Mouse (Mus musculus): ENCODE measurements at regions not wholly inside any gene's neighbourhood (a gene's known extent, or its start where the extent isn't known, plus 50 kb on each side); places are given as distances from the start of the nearest gene placed in this dataset.

DNA sequence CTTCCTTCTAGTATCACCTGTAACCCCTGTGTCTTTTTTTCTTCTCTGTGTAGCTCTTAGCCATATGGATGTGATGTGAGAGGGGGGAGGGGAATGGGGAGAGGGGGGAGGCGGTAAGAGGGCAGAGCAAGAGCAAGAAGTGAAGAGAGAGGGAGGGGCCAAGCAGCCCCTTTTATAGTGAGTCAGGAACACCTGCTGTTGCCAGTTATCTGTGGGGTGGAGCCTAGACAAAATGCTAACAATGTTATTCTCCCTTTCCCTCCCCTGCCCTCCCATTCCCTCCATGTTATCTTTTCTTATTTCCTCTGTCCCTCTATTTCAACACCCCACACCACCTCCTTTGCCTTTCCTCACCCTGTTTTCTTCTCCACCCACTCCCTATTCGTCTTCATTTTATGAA lies 387.6 kb upstream of the Prkcq start:
- Histone ChIP-seq H3K4me1 (ENCODE audit: control insufficient read depth, insufficient read depth, low read length) (no peaks in the 10 kb centered on the region), H3K27me3 (ENCODE audit: control insufficient read depth, insufficient read depth, low read length, poor library complexity, severe bottlenecking) (no peaks in the 10 kb centered on the region; the same call in 1 of the 2 replicates), H3K4me3 (ENCODE audit: low read depth, low read length) (no peak overlapping the region), H3K9ac (ENCODE audit: low read depth, poor library complexity, severe bottlenecking) (no peak overlapping the region), H3K27ac (ENCODE audit: insufficient read depth, low read length) (no peak overlapping the region), H3K9me3 (replicated peaks; ENCODE audit: control insufficient read depth, insufficient read depth, low read length, poor library complexity, severe bottlenecking) (no peaks in the 10 kb centered on the region), H3K36me3 (ENCODE audit: control insufficient read depth, insufficient read depth, low read length, poor library complexity, severe bottlenecking) (no peaks in the 10 kb centered on the region)
- TF ChIP-seq POLR2A (IDR thresholded peaks at IDR 0.05; ENCODE audit: insufficient read depth, low read length) (no peak), EP300 (IDR thresholded peaks at IDR 0.05; ENCODE audit: insufficient read depth, low read depth, low read length) (no peak), CTCF (IDR thresholded peaks at IDR 0.05; ENCODE audit: low read depth, low read length) (no peak)

- Histone ChIP-seq H3K4me1 (ENCODE audit: control insufficient read depth, insufficient read depth, low read length) (no peaks in the 10 kb centered on the region), H3K4me3 (ENCODE audit: low read depth, low read length) (no peak overlapping the region)
These were observed 386.8 kb upstream of the Prkcq start for GRCm38 (mm10) chr2:10785156-10785555.

DNA sequence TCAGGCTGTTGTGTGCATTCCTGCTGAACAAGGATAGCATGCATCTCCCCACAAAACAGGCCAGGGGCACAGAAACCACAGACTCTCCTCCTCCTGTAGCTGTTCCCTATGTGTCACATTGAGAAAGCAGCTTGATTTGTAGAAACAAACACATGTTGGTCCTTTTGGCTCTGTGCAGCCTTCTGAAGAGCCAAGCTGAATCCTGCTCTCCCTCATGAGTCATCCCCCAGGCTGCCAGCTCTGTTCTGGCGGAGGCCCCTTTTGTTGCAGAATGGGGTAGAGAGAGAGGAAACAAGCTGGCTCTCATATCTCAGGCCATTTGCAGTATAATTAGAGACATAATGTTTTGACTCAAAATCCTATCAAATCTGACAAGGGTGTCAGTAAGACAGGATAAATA lies 383.4 kb upstream of the Prkcq start:
- no peaks in the 10 kb centered on the region; the same call in 1 of the 2 replicates for H3K27me3 ChIP-seq (ENCODE audit: control insufficient read depth, insufficient read depth, low read length, poor library complexity, severe bottlenecking)
- TF ChIP-seq POLR2A (IDR thresholded peaks at IDR 0.05; ENCODE audit: insufficient read depth, low read length) (no peak), EP300 (IDR thresholded peaks at IDR 0.05; ENCODE audit: insufficient read depth, low read depth, low read length) (no peak), CTCF (IDR thresholded peaks at IDR 0.05; ENCODE audit: low read depth, low read length) (no peak)
- H3K36me3 ChIP-seq (ENCODE audit: control insufficient read depth, insufficient read depth, low read length, poor library complexity, severe bottlenecking), result no peaks in the 10 kb centered on the region
- no peak overlapping the region for H3K4me3 ChIP-seq (ENCODE audit: low read depth, low read length)
- no peaks in the 10 kb centered on the region for H3K4me1 ChIP-seq (ENCODE audit: control insufficient read depth, insufficient read depth, low read length)
- H3K9ac ChIP-seq (ENCODE audit: low read depth, poor library complexity, severe bottlenecking), result no peak overlapping the region
- H3K9me3 ChIP-seq (replicated peaks; ENCODE audit: control insufficient read depth, insufficient read depth, low read length, poor library complexity, severe bottlenecking), result no peaks in the 10 kb centered on the region
- no peak overlapping the region for H3K27ac ChIP-seq (ENCODE audit: insufficient read depth, low read length)

More at GRCm38 (mm10) chr2:10785156-10785555, 386.8 kb upstream of the Prkcq start:
- H3K27me3 ChIP-seq (ENCODE audit: control insufficient read depth, insufficient read depth, low read length, poor library complexity, severe bottlenecking), result no peaks in the 10 kb centered on the region; the same call in 1 of the 2 replicates
- H3K27ac ChIP-seq (ENCODE audit: insufficient read depth, low read length), result no peak overlapping the region
- peak; percentile 62 for TF ChIP-seq CTCF (IDR thresholded peaks at IDR 0.05; ENCODE audit: low read depth, low read length)
- no peak for TF ChIP-seq EP300 (IDR thresholded peaks at IDR 0.05; ENCODE audit: insufficient read depth, low read depth, low read length)
- no peak for TF ChIP-seq POLR2A (IDR thresholded peaks at IDR 0.05; ENCODE audit: insufficient read depth, low read length)
- no peak overlapping the region for H3K9ac ChIP-seq (ENCODE audit: low read depth, poor library complexity, severe bottlenecking)
- no peaks in the 10 kb centered on the region for H3K36me3 ChIP-seq (ENCODE audit: control insufficient read depth, insufficient read depth, low read length, poor library complexity, severe bottlenecking)
- H3K9me3 ChIP-seq (replicated peaks; ENCODE audit: control insufficient read depth, insufficient read depth, low read length, poor library complexity, severe bottlenecking), result no peaks in the 10 kb centered on the region

- Histone ChIP-seq H3K9ac (ENCODE audit: low read depth, poor library complexity, severe bottlenecking) (no peak overlapping the region), H3K27me3 (ENCODE audit: control insufficient read depth, insufficient read depth, low read length, poor library complexity, severe bottlenecking) (no peaks in the 10 kb centered on the region), H3K9me3 (replicated peaks; ENCODE audit: control insufficient read depth, insufficient read depth, low read length, poor library complexity, severe bottlenecking) (no peaks in the 10 kb centered on the region), H3K4me3 (ENCODE audit: low read depth, low read length) (no peak overlapping the region), H3K4me1 (ENCODE audit: control insufficient read depth, insufficient read depth, low read length) (no peaks in the 10 kb centered on the region), H3K36me3 (ENCODE audit: control insufficient read depth, insufficient read depth, low read length, poor library complexity, severe bottlenecking) (no peaks in the 10 kb centered on the region), H3K27ac (ENCODE audit: insufficient read depth, low read length) (no peak overlapping the region)
- no peak for TF ChIP-seq EP300 (IDR thresholded peaks at IDR 0.05; ENCODE audit: insufficient read depth, low read depth, low read length)
These were observed 380.7 kb upstream of the Prkcq start for GRCm38 (mm10) chr2:10791233-10791632.

DNA sequence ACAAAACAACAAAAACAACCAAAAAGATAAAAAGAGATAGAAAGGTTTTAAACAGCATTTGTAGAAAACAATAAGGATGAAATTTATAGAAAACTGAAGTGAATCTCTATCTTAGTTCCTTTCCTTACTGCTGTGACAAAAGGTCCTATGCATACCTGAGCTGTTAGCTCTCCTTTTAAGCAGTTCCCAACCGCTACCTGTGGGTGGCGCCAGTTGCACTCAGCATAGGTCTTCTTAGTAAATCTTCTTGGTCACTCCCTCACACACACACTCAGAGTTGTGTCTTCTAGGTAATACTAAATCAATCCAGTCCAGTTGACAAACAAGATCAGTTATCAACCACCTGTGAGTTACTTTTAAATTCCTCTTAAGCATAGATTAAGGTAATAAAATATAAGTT lies 355.5 kb upstream of the Prkcq start:
- Histone ChIP-seq H3K4me3 (ENCODE audit: low read depth, low read length) (no peak overlapping the region), H3K27me3 (ENCODE audit: control insufficient read depth, insufficient read depth, low read length, poor library complexity, severe bottlenecking) (no peaks in the 10 kb centered on the region), H3K9me3 (replicated peaks; ENCODE audit: control insufficient read depth, insufficient read depth, low read length, poor library complexity, severe bottlenecking) (no peaks in the 10 kb centered on the region), H3K9ac (ENCODE audit: low read depth, poor library complexity, severe bottlenecking) (no peak overlapping the region), H3K27ac (ENCODE audit: insufficient read depth, low read length) (no peak overlapping the region), H3K4me1 (ENCODE audit: control insufficient read depth, insufficient read depth, low read length) (no peaks in the 10 kb centered on the region), H3K36me3 (ENCODE audit: control insufficient read depth, insufficient read depth, low read length, poor library complexity, severe bottlenecking) (no peaks in the 10 kb centered on the region)
- no peak for TF ChIP-seq EP300 (IDR thresholded peaks at IDR 0.05; ENCODE audit: insufficient read depth, low read depth, low read length)
- TF ChIP-seq CTCF (IDR thresholded peaks at IDR 0.05; ENCODE audit: low read depth, low read length), result peak; percentile 44
- no peak for TF ChIP-seq POLR2A (IDR thresholded peaks at IDR 0.05; ENCODE audit: insufficient read depth, low read length)

DNA sequence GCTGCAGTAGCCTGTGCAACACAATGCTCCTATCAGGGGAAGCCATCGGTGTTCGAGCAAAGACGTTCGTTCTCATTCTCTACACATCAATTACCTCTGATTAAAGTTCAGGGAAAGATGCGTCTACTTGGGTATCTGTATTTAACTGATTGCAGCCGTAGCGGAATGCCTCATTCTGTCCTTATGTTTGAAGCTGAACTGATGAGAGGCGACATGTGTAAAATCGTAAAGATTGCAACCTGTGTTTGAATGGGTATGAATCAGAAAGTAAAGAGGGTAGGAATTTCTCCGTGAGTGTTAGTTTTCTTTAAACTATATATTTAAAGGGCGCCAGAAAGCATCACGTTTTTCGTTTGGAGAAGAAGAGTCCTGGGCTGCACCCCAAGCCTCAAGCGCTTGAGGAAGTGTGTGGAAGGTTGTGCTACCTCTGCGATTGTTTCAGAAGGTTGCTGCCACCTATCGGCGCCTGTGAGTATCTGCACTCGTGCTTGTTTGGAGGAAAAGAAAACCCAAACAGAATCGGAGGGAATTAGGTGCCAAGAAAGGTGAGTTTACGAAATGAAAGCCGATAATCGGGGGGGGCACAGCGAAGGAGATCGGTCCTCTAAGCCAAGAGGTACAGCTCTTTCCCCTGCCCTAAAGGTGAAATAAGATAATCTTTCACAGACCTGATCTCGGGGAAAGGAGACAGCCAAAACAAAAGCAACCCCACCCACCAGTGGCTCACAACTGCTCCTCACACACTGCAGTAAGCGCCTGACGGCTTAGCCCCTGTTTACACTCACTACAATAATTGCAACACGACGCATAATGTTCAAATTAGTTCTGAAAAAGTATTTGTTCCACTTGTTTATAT lies 346.4 kb upstream of the Prkcq start:
- Histone ChIP-seq H3K27ac (ENCODE audit: insufficient read depth, low read length) (no peak overlapping the region), H3K4me3 (ENCODE audit: low read depth, low read length) (no peak overlapping the region; the same call in 1 of the 2 replicates), H3K4me1 (ENCODE audit: control insufficient read depth, insufficient read depth, low read length) (no peaks in the 10 kb centered on the region), H3K36me3 (ENCODE audit: control insufficient read depth, insufficient read depth, low read length, poor library complexity, severe bottlenecking) (no peaks in the 10 kb centered on the region), H3K27me3 (ENCODE audit: control insufficient read depth, insufficient read depth, low read length, poor library complexity, severe bottlenecking) (no peaks in the 10 kb centered on the region), H3K9me3 (replicated peaks; ENCODE audit: control insufficient read depth, insufficient read depth, low read length, poor library complexity, severe bottlenecking) (no peaks in the 10 kb centered on the region), H3K9ac (ENCODE audit: low read depth, poor library complexity, severe bottlenecking) (no peak overlapping the region)
- TF ChIP-seq POLR2A (IDR thresholded peaks at IDR 0.05; ENCODE audit: insufficient read depth, low read length) (no peak), CTCF (IDR thresholded peaks at IDR 0.05; ENCODE audit: low read depth, low read length) (peak; percentile 53), EP300 (IDR thresholded peaks at IDR 0.05; ENCODE audit: insufficient read depth, low read depth, low read length) (no peak)
